Mouse (Mus musculus) kidney, embryonic 16.5 days (tissue): ENCODE data around the gene Gm2564. TPM values are rescaled to one million over a fixed set of nuclear protein-coding genes. Genes with fewer than 3 reads are reported as not detected.
"Not testable (repeated sequence)": the region's sequence is repeated elsewhere in the genome, so short reads cannot be mapped to it uniquely, and the experiment has no call there.

Source experiments
- ATAC-seq: fragments of 200-750 bp; cut with Nextera tagmentation; 2 replicates; pipeline ENCODE4 v1.8.0; 2017; ENCODE audit warnings: moderate TSS enrichment; ENCODE audit not compliant: low FRiP score, low TSS enrichment
- H3K27ac ChIP-seq: fragments of 300-500 bp; sonication (generic); 2 replicates; pipeline ENCODE4 v1.5.1; 2014; ENCODE audit warnings: low read length
- H3K27me3 ChIP-seq: fragments of 300-500 bp; sonication (generic); 2 replicates; pipeline ENCODE4 v1.6.1; 2014; ENCODE audit warnings: low read length, control low read depth, mixed read lengths; ENCODE audit not compliant: insufficient read depth
- H3K36me3 ChIP-seq: fragments of 300-500 bp; sonication (generic); 2 replicates; pipeline ENCODE4 v1.6.1; 2014; ENCODE audit warnings: low read length, control low read depth, mixed read lengths; ENCODE audit not compliant: insufficient read depth
- H3K4me1 ChIP-seq: fragments of 300-500 bp; sonication (generic); 2 replicates; pipeline ENCODE4 v1.6.1; 2014; ENCODE audit warnings: low read length, control low read depth, mixed read lengths; ENCODE audit not compliant: insufficient read depth
- H3K4me2 ChIP-seq: fragments of 300-500 bp; sonication (generic); replicated peaks from 2 replicates; pipeline ENCODE4 v1.6.1; 2014; ENCODE audit warnings: low read depth, low read length
- H3K4me3 ChIP-seq: fragments of 300-500 bp; sonication (generic); 2 replicates; pipeline ENCODE4 v1.5.1; 2014; ENCODE audit warnings: mild to moderate bottlenecking, low read length
- H3K9ac ChIP-seq: fragments of 300-500 bp; sonication (generic); replicated peaks from 2 replicates; pipeline ENCODE4 v1.6.1; 2014; ENCODE audit warnings: low read length
- H3K9me3 ChIP-seq: fragments of 300-500 bp; sonication (generic); 2 replicates; pipeline ENCODE4 v1.6.1; 2016; ENCODE audit warnings: low read length, control low read depth
- WGBS: fragments of 180-500 bp; shearing (Covaris S2); extraction: QIAGEN DNeasy Blood & Tissue Kit; methylation state at CpG from one replicate; pipeline ENCODE4 v1.1.7; 2014; 5-methylcytosine and 5-hydroxymethylcytosine counted together
- polyA plus RNA-seq: library from polyadenylated mRNA; unstranded; fragments of >200 nt; fragmentation: Nextera tagmentation; extraction: Ambion mirVana; gene quantifications from 2 replicates; pipeline ENCODE4 v1.2.1, GENCODE M21; 2015

Gene Gm2564
- polyA plus RNA-seq = 0.26 and 0.30 TPM in 2 replicates

GRCm38 (mm10) chr4:42629419-42629818 lies at the start of gene Gm2564:
Gm2564 (plus strand) TSS chr4:42629719.
- not testable (repeated sequence) for H3K4me2 ChIP-seq, H3K36me3 ChIP-seq, H3K4me3 ChIP-seq, H3K4me1 ChIP-seq, H3K27me3 ChIP-seq, H3K9ac ChIP-seq, ATAC-seq, H3K9me3 ChIP-seq, H3K27ac ChIP-seq
- no CpG with 5 or more reads among the region's 8 CpGs for WGBS

GRCm38 (mm10) chr4:42611895-42612294 lies 17.6 kb upstream of the Gm2564 start, which contains the start of gene Gm10591:
Gm10591 (plus strand) TSS chr4:42612195.
- not testable (repeated sequence) for H3K9me3 ChIP-seq, H3K27me3 ChIP-seq, H3K4me3 ChIP-seq, H3K27ac ChIP-seq, H3K36me3 ChIP-seq, H3K4me2 ChIP-seq, ATAC-seq, H3K4me1 ChIP-seq, H3K9ac ChIP-seq
- no CpG with 5 or more reads among the region's 5 CpGs for WGBS

GRCm38 (mm10) chr4:42654951-42655350 lies 25.4 kb downstream of the Gm2564 start, which contains the start of gene Ccl27b:
Ccl27b (plus strand) TSS chr4:42655251.
- WGBS = no CpG with 5 or more reads among the region's 9 CpGs
- not testable (repeated sequence) for H3K9ac ChIP-seq, ATAC-seq, H3K27me3 ChIP-seq, H3K4me2 ChIP-seq, H3K36me3 ChIP-seq, H3K4me3 ChIP-seq, H3K27ac ChIP-seq, H3K4me1 ChIP-seq, H3K9me3 ChIP-seq

GRCm38 (mm10) chr4:42661793-42662192 lies 32.3 kb downstream of the Gm2564 start, which contains the start of gene Il11ra2:
Il11ra2 (minus strand) TSS chr4:42661893.
- H3K9ac ChIP-seq, H3K27me3 ChIP-seq, H3K4me1 ChIP-seq, H3K36me3 ChIP-seq, H3K27ac ChIP-seq, H3K9me3 ChIP-seq, ATAC-seq, H3K4me2 ChIP-seq, H3K4me3 ChIP-seq: not testable (repeated sequence)
- WGBS = no CpG with 5 or more reads among the region's 3 CpGs

- not testable (repeated sequence) for H3K27ac ChIP-seq, ATAC-seq, H3K36me3 ChIP-seq, H3K4me3 ChIP-seq, H3K9ac ChIP-seq, H3K9me3 ChIP-seq, H3K4me1 ChIP-seq, H3K4me2 ChIP-seq, H3K27me3 ChIP-seq
- no CpG with 5 or more reads among the region's 4 CpGs for WGBS
Observed at GRCm38 (mm10) chr4:42675415-42675814, 45.9 kb downstream of the Gm2564 start.

GRCm38 (mm10) chr4:42679365-42679764 lies 49.8 kb downstream of the Gm2564 start:
- ATAC-seq, H3K9me3 ChIP-seq, H3K4me2 ChIP-seq, H3K27me3 ChIP-seq, H3K4me3 ChIP-seq, H3K4me1 ChIP-seq, H3K9ac ChIP-seq, H3K27ac ChIP-seq, H3K36me3 ChIP-seq: not testable (repeated sequence)
- WGBS = no CpG with 5 or more reads among the region's 7 CpGs

GRCm38 (mm10) chr4:42680374-42681356 lies 51.1 kb downstream of the Gm2564 start:
- not testable (repeated sequence) for H3K27me3 ChIP-seq, H3K4me1 ChIP-seq, H3K4me3 ChIP-seq, H3K36me3 ChIP-seq, H3K9me3 ChIP-seq, ATAC-seq, H3K27ac ChIP-seq, H3K4me2 ChIP-seq, H3K9ac ChIP-seq
- WGBS = no CpG with 5 or more reads among the region's 32 CpGs

Other genes with a start within 250 kb of the Gm2564 start
- gene Gm21586, start 190.3 kb upstream of the Gm2564 start, polyA plus RNA-seq = not detected in 2 replicates
- not detected in 2 replicates for gene Gm2163, start 163.0 kb upstream of the Gm2564 start, polyA plus RNA-seq
- not detected in 2 replicates for gene Fam205a2, start 101.5 kb upstream of the Gm2564 start, polyA plus RNA-seq
- gene Gm10591, start 17.5 kb upstream of the Gm2564 start, polyA plus RNA-seq = 0.64 and 0.65 TPM in 2 replicates
- gene Ccl27b, start 25.5 kb downstream of the Gm2564 start, polyA plus RNA-seq = not detected in 2 replicates
- not detected in 2 replicates for gene Il11ra2, start 32.2 kb downstream of the Gm2564 start, polyA plus RNA-seq
- 0.45 TPM in 1 of 2 replicates, not detected in the other for gene 4930578G10Rik, start 105.8 kb downstream of the Gm2564 start, polyA plus RNA-seq
- 0.54 TPM in 1 of 2 replicates, not detected in the other for gene Ccl19, start 126.9 kb downstream of the Gm2564 start, polyA plus RNA-seq
- 68.5 and 77.1 TPM in 2 replicates for gene Ccl21a, start 144.3 kb downstream of the Gm2564 start, polyA plus RNA-seq
- gene Fam205a1, start 224.2 kb downstream of the Gm2564 start, polyA plus RNA-seq = not detected in 2 replicates
- gene Gm12394, start 227.1 kb downstream of the Gm2564 start, polyA plus RNA-seq = 0.06 and 0.14 TPM in 2 replicates
- 0.17 and 0.28 TPM in 2 replicates for gene Fam205c, start 244.5 kb downstream of the Gm2564 start, polyA plus RNA-seq